Mouse (Mus musculus): Measurements from ENCODE around the gene Rps6kl1. TPM values are rescaled to one million over a fixed set of nuclear protein-coding genes. Genes with fewer than 3 reads are reported as not detected.

The Rps6kl1 gene
- 2.4 TPM in 2 replicates for polyA plus RNA-seq (2015; fragmentation: Nextera tagmentation; extraction: Ambion mirVana)

DNA sequence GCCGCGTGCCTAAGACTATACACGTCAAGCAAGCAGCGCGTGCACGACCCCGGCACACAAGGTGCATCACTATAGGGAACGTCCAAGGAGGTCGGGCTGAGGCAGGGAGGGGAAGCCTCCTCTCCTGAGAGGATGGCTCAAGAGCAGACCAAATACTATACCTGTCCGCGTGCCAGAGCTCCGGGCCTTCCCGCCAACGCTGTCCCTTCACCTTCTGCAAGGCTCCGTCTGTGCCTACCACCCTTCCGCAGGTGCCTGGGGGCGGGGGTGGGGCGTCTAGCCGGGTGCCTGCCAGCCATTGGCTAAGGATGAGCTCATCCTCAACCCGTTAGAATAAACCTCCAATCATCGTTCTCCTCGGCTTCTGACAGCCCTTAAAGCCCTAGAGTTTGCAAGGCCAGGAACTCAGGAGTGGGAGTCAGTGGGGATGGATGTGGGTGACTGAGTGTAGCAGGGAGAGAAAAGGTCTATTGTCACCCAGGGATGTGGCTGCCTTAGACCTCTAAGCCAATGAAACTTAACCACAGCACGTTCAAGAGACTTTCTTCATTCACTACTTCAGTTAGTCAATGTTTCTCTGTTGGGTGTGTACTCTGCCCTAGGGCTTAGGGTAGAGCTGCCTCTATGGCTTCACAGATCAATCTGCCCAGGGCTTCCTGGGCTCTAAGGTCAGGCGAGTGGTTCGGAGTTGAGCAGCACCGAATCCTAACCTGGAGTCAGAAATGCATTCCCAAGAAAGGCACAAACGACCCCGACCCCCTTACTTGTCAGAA lies at the start of gene Rps6kl1:
TSS of gene Rps6kl1 (minus strand) at position 263 of the 773 bp plus-strand sequence.
- Histone ChIP-seq H3K4me3 (ENCODE audit: low read length) (peak within 1 kb of the TSS; percentile 37), H3K9ac (ENCODE audit: low read depth, low read length) (peak within 1 kb of the TSS; percentile 36), H3K27ac (ENCODE audit: low read length) (no peak within 1 kb of the TSS), H3K27me3 (replicated peaks; ENCODE audit: control insufficient read depth, insufficient read depth, low read length) (peaks cover 11% of the 10 kb centered on the region; the same call in 1 of the 2 replicates), H3K9me3 (ENCODE audit: control insufficient read depth, low read length) (no peaks in the 10 kb centered on the region), H3K4me2 (ENCODE audit: low read depth, low read length) (peak within 1 kb of the TSS; percentile 52), H3K4me1 (ENCODE audit: control insufficient read depth, insufficient read depth, low read length) (peaks cover 11% of the 10 kb centered on the region; the same call in 1 of the 2 replicates), H3K36me3 (ENCODE audit: control insufficient read depth, insufficient read depth, low read length) (no peaks in the 10 kb centered on the region)
- 15% methylated on average over 28 of the region's 28 CpGs for WGBS
- ATAC-seq = peak; percentile 80

DNA sequence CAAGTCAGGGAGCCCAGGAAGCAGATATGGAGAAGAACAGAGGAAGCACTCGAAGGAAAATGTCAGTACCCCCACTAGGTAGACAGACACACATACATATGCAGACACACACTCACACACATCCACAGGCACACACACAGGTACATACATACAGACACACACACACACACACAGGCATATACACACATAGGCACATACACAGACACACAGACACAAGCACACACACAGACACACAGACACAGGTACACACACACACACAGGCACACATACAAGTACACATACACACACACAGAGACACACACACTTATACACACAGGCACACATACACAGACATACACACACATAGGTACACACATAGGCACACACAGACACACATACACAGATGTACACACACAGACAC lies 48.9 kb upstream of the Rps6kl1 start:
- Histone ChIP-seq H3K36me3 (ENCODE audit: control insufficient read depth, insufficient read depth, low read length) (no peaks in the 10 kb centered on the region), H3K27me3 (replicated peaks; ENCODE audit: control insufficient read depth, insufficient read depth, low read length) (no peaks in the 10 kb centered on the region), H3K4me2 (ENCODE audit: low read depth, low read length) (no peak overlapping the region), H3K9me3 (ENCODE audit: control insufficient read depth, low read length) (no peaks in the 10 kb centered on the region), H3K4me3 (ENCODE audit: low read length) (no peak overlapping the region), H3K9ac (ENCODE audit: low read depth, low read length) (no peak overlapping the region), H3K27ac (ENCODE audit: low read length) (no peak overlapping the region), H3K4me1 (ENCODE audit: control insufficient read depth, insufficient read depth, low read length) (peaks cover 21% of the 10 kb centered on the region)
- ATAC-seq = no peak
- 78% methylated on average over 1 of the region's 1 CpGs for WGBS

DNA sequence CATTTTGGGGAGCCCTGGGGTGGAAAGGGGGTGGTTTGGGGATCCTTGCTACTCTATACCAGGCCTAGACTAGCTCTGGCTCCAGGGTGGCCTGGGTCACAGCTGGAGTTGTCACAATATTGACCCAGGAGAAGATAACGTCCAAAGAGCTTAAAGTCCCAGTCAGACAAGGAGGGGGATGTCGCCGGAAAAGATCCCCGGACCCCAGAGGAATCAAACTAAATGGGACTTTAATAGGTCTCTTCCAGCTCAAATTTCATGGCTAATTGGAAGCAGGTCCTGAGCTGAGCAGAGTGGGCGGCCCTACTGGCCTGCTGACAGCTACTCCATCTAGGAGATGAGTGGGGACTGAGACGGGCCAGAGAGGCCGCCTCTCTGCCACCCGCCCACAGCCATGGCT lies 46.9 kb upstream of the Rps6kl1 start:
- Histone ChIP-seq H3K36me3 (ENCODE audit: control insufficient read depth, insufficient read depth, low read length) (no peaks in the 10 kb centered on the region), H3K4me2 (ENCODE audit: low read depth, low read length) (no peak overlapping the region), H3K9me3 (ENCODE audit: control insufficient read depth, low read length) (no peaks in the 10 kb centered on the region), H3K9ac (ENCODE audit: low read depth, low read length) (no peak overlapping the region), H3K27me3 (replicated peaks; ENCODE audit: control insufficient read depth, insufficient read depth, low read length) (no peaks in the 10 kb centered on the region), H3K4me1 (ENCODE audit: control insufficient read depth, insufficient read depth, low read length) (peaks cover 30% of the 10 kb centered on the region), H3K4me3 (ENCODE audit: low read length) (no peak overlapping the region), H3K27ac (ENCODE audit: low read length) (no peak overlapping the region)
- 44% methylated on average over 8 of the region's 8 CpGs for WGBS
- no peak for ATAC-seq

- Histone ChIP-seq H3K9ac (ENCODE audit: low read depth, low read length) (no peak overlapping the region), H3K9me3 (ENCODE audit: control insufficient read depth, low read length) (no peaks in the 10 kb centered on the region), H3K4me1 (ENCODE audit: control insufficient read depth, insufficient read depth, low read length) (peaks cover 36% of the 10 kb centered on the region), H3K4me2 (ENCODE audit: low read depth, low read length) (no peak overlapping the region), H3K27ac (ENCODE audit: low read length) (no peak overlapping the region), H3K36me3 (ENCODE audit: control insufficient read depth, insufficient read depth, low read length) (no peaks in the 10 kb centered on the region), H3K27me3 (replicated peaks; ENCODE audit: control insufficient read depth, insufficient read depth, low read length) (no peaks in the 10 kb centered on the region), H3K4me3 (ENCODE audit: low read length) (no peak overlapping the region)
- ATAC-seq = no peak
- WGBS = 67% methylated on average over 7 of the region's 7 CpGs
Measured at GRCm38 (mm10) chr12:85197371-85197770, 46.3 kb upstream of the Rps6kl1 start.

DNA sequence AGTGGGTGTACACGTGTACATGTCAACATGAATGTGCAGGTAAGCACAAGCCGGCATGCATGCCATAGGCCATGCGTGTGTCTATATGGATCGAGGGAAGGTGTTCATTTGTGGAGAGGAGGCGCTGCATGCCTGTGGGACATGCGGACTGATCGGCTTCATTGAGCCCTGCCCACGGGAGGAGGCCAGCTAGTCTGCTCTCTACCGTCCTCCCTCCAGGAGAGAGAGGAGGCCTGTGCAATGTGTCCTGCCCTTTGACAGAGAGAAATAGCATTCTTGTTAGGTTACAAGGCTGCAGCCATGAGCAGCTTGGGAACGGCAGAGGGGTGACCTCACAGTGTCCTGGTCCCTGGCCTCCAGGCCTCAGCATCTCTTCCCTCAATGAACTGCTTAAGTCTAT lies 45.1 kb upstream of the Rps6kl1 start:
- peaks cover 36% of the 10 kb centered on the region for H3K4me1 ChIP-seq (ENCODE audit: control insufficient read depth, insufficient read depth, low read length)
- no peak overlapping the region for H3K27ac ChIP-seq (ENCODE audit: low read length)
- no peaks in the 10 kb centered on the region for H3K9me3 ChIP-seq (ENCODE audit: control insufficient read depth, low read length)
- H3K4me3 ChIP-seq (ENCODE audit: low read length) = no peak overlapping the region
- no peaks in the 10 kb centered on the region for H3K27me3 ChIP-seq (replicated peaks; ENCODE audit: control insufficient read depth, insufficient read depth, low read length)
- no peak for ATAC-seq
- 76% methylated on average over 10 of the region's 10 CpGs for WGBS
- no peak overlapping the region for H3K9ac ChIP-seq (ENCODE audit: low read depth, low read length)
- no peaks in the 10 kb centered on the region for H3K36me3 ChIP-seq (ENCODE audit: control insufficient read depth, insufficient read depth, low read length)
- no peak overlapping the region for H3K4me2 ChIP-seq (ENCODE audit: low read depth, low read length)

DNA sequence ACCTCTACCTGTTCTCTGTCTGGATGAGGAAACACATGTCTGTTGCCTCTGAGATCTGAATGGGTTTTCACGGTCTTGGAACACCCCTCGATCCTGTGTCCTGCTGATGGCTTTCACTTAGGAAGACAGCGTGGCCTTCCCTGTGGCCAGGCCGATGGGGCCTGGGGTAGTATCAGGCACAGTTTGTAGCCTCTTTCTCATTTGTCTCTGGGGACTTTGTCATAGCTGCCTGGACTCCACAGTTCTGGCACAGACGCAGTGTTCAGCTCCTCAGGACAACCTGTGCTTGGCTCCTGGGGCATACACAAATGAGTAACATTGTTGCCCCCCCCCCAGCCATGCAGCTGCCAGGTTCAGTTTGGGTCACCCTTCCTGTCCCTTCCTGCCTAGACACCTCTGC lies 44.0 kb upstream of the Rps6kl1 start:
- no peak overlapping the region for H3K9ac ChIP-seq (ENCODE audit: low read depth, low read length)
- H3K36me3 ChIP-seq (ENCODE audit: control insufficient read depth, insufficient read depth, low read length) = no peaks in the 10 kb centered on the region
- no peaks in the 10 kb centered on the region for H3K27me3 ChIP-seq (replicated peaks; ENCODE audit: control insufficient read depth, insufficient read depth, low read length)
- 70% methylated on average over 5 of the region's 5 CpGs for WGBS
- no peak overlapping the region for H3K4me2 ChIP-seq (ENCODE audit: low read depth, low read length)
- no peaks in the 10 kb centered on the region for H3K9me3 ChIP-seq (ENCODE audit: control insufficient read depth, low read length)
- H3K4me3 ChIP-seq (ENCODE audit: low read length) = no peak overlapping the region
- H3K4me1 ChIP-seq (ENCODE audit: control insufficient read depth, insufficient read depth, low read length) = peaks cover 31% of the 10 kb centered on the region
- ATAC-seq = no peak
- peak overlapping the region; percentile 76 for H3K27ac ChIP-seq (ENCODE audit: low read length)

DNA sequence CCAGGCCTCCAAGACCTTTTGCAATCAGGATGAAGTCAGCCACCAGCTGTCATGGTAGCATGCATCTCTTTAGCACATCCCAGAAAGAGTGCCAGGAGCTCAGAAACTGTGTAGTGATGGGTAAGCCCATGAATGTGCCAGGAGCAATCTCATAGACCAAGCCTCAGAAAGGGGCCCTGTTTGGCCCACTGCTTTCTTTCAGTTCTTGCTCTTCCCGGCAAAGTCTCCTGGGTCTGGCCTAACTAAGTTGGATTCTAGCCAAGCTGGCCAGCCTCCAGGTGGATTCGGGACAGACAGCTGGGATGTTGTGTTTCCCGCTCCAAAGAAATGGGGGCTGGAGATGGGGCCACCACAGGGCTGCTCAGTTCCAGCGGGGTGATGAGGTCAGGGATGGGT lies 43.6 kb upstream of the Rps6kl1 start:
- Histone ChIP-seq H3K9ac (ENCODE audit: low read depth, low read length) (no peak overlapping the region), H3K36me3 (ENCODE audit: control insufficient read depth, insufficient read depth, low read length) (no peaks in the 10 kb centered on the region), H3K4me1 (ENCODE audit: control insufficient read depth, insufficient read depth, low read length) (peaks cover 31% of the 10 kb centered on the region), H3K4me2 (ENCODE audit: low read depth, low read length) (no peak overlapping the region), H3K27me3 (replicated peaks; ENCODE audit: control insufficient read depth, insufficient read depth, low read length) (no peaks in the 10 kb centered on the region), H3K27ac (ENCODE audit: low read length) (peak overlapping the region; percentile 76), H3K9me3 (ENCODE audit: control insufficient read depth, low read length) (no peaks in the 10 kb centered on the region), H3K4me3 (ENCODE audit: low read length) (no peak overlapping the region)
- WGBS = 32% methylated on average over 4 of the region's 4 CpGs
- ATAC-seq = peak; percentile 51

DNA sequence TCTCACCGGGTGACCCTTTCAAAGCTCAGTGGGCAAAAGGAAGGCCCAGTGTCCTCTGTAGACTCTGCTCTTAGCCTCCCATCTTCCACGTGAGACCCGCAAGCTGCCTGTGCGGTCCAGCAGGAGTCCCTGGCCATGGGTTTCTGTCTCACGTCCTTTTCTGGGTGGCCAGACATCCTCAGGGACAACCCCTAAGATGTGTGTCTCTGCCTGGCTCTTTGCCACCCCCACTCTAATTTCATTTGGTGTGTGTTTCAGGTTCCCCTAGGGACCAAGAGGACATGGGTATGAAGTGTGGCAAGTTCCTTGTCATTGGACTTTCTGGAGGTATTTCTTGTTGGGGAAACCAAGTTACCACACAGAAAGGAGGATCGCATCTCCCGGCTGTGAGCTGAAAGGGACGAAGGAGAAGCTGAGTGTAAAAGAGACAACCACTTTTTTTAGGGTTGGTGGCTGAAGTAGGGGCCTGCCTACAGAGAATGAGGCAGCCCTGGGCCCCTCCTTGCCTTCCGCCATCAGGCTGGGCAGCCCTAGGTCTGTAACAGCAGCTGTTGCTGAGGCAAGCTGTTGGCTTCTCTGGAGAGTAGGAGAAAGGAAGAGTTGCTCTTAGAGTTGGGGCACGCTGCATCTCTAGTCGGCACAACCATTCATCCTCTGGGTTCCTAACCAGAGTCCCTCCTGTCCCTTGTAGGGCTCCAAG lies 43.0 kb upstream of the Rps6kl1 start:
- 82% methylated on average over 11 of the region's 11 CpGs for WGBS
- ATAC-seq = 0 out of 2 replicates have a peak, but pooled peaks have one; percentile 13

GRCm38 (mm10) chr12:85193146-85193545 lies 42.1 kb upstream of the Rps6kl1 start:
- Histone ChIP-seq H3K36me3 (ENCODE audit: control insufficient read depth, insufficient read depth, low read length) (no peaks in the 10 kb centered on the region), H3K9me3 (ENCODE audit: control insufficient read depth, low read length) (no peaks in the 10 kb centered on the region), H3K9ac (ENCODE audit: low read depth, low read length) (no peak overlapping the region), H3K4me3 (ENCODE audit: low read length) (no peak overlapping the region), H3K4me1 (ENCODE audit: control insufficient read depth, insufficient read depth, low read length) (peaks cover 31% of the 10 kb centered on the region), H3K27ac (ENCODE audit: low read length) (no peak overlapping the region), H3K4me2 (ENCODE audit: low read depth, low read length) (no peak overlapping the region), H3K27me3 (replicated peaks; ENCODE audit: control insufficient read depth, insufficient read depth, low read length) (no peaks in the 10 kb centered on the region)
- 86% methylated on average over 10 of the region's 10 CpGs for WGBS
- no peak for ATAC-seq

More for the DNA sequence above, 43.0 kb upstream of the Rps6kl1 start:
- H3K4me2 ChIP-seq (ENCODE audit: low read depth, low read length) = no peak overlapping the region
- no peaks in the 10 kb centered on the region for H3K9me3 ChIP-seq (ENCODE audit: control insufficient read depth, low read length)
- no peaks in the 10 kb centered on the region for H3K36me3 ChIP-seq (ENCODE audit: control insufficient read depth, insufficient read depth, low read length)
- H3K27ac ChIP-seq (ENCODE audit: low read length) = peak overlapping the region; percentile 76
- peaks cover 31% of the 10 kb centered on the region for H3K4me1 ChIP-seq (ENCODE audit: control insufficient read depth, insufficient read depth, low read length)
- H3K4me3 ChIP-seq (ENCODE audit: low read length) = no peak overlapping the region
- H3K9ac ChIP-seq (ENCODE audit: low read depth, low read length) = no peak overlapping the region
- H3K27me3 ChIP-seq (replicated peaks; ENCODE audit: control insufficient read depth, insufficient read depth, low read length) = no peaks in the 10 kb centered on the region

Data from intestine, embryonic 16.5 days (tissue).